Mouse (Mus musculus): ENCODE results near the gene Arl5c. TPM values are rescaled to one million over a fixed set of nuclear protein-coding genes. Genes with fewer than 3 reads are reported as not detected.

Gene Arl5c
- polyA plus RNA-seq, 1 experiment from 2014 or later: 8.8 TPM

DNA sequence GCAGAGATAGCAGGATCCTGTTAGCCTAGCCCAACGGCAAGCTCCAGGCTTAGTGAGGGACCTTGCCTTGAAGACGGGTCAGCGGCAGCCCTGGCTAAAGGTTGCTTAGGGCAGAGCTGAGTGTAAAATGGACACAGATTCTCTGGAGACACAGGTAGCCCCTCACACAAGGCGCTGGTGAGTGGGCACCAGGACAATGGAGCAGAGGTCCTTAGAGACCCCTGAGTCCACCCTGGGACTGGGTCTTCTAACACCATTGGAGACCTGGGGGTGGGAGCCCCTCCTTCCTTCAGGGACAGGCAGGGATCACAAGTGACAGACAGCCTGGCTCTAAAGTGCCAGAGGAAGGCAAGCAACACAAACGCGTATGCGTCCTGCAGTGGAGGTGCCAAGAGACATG, 25.2 kb downstream of the Arl5c start:
- WGBS: 83% methylated on average over 7 of the region's 7 CpGs
- Histone ChIP-seq H3K27ac (no peak overlapping the region), H3K9ac (no peak overlapping the region), H3K36me3 (no peaks in the 10 kb centered on the region), H3K27me3 (0 out of 2 replicates have a peak, but pooled peaks cover 15% of the 10 kb centered on the region), H3K9me3 (0 out of 2 replicates have a peak, but pooled peaks cover 4% of the 10 kb centered on the region), H3K4me3 (no peak overlapping the region), H3K4me1 (no peaks in the 10 kb centered on the region), H3K4me2 (replicated peaks) (no peak overlapping the region)
- no peak for ATAC-seq (ENCODE audit: low FRiP score, low read depth)

DNA sequence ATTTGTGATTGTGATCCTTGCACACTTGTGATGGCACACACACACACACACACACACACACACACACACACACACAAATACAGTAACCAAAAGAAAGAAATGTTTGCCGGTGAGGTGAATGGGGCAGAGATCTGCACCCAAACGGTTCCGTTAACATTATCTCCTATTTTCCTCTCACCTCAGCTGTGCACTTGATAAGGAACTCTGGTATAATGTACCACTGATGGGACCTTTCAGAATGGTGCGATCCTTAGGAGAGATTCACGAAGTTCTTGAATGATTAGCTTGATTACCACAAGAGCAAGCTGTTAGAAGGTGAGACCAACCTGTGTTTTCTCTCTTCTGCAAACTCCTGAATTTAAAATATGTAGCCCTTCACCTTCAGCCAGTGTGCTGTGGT, 27.6 kb downstream of the Arl5c start:
- Histone ChIP-seq H3K9ac (no peak overlapping the region), H3K4me2 (replicated peaks) (no peak overlapping the region), H3K27ac (no peak overlapping the region), H3K36me3 (no peaks in the 10 kb centered on the region), H3K4me3 (no peak overlapping the region), H3K4me1 (no peaks in the 10 kb centered on the region), H3K9me3 (0 out of 2 replicates have a peak, but pooled peaks cover 4% of the 10 kb centered on the region), H3K27me3 (0 out of 2 replicates have a peak, but pooled peaks cover 15% of the 10 kb centered on the region)
- 84% methylated on average over 5 of the region's 5 CpGs for WGBS
- ATAC-seq (ENCODE audit: low FRiP score, low read depth): no peak

DNA sequence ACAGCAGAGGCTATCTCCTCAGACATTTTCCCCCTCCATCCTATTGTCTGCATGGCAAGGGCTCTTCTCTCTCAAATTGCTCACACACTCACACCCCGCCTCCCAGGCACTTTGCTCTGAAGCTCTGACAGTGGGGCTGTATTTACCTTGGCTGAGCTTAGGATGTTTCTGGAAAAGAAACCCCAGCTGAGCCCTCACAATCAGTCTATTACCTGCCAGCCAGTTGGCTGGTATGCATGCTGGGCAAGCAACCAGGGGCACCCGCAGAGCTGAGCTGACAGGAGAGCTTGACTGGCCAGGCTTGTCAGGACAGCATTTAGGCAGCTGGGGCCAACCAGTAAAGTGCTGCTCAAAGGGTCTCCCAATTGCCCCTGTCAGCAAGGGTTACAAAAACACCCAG, 28.9 kb downstream of the Arl5c start:
- Histone ChIP-seq H3K4me3 (no peak overlapping the region), H3K4me2 (replicated peaks) (no peak overlapping the region), H3K36me3 (no peaks in the 10 kb centered on the region), H3K9ac (no peak overlapping the region), H3K4me1 (no peaks in the 10 kb centered on the region), H3K9me3 (no peaks in the 10 kb centered on the region), H3K27ac (no peak overlapping the region), H3K27me3 (0 out of 2 replicates have a peak, but pooled peaks cover 15% of the 10 kb centered on the region)
- no peak for ATAC-seq (ENCODE audit: low FRiP score, low read depth)
- WGBS: 60% methylated on average over 2 of the region's 2 CpGs

DNA sequence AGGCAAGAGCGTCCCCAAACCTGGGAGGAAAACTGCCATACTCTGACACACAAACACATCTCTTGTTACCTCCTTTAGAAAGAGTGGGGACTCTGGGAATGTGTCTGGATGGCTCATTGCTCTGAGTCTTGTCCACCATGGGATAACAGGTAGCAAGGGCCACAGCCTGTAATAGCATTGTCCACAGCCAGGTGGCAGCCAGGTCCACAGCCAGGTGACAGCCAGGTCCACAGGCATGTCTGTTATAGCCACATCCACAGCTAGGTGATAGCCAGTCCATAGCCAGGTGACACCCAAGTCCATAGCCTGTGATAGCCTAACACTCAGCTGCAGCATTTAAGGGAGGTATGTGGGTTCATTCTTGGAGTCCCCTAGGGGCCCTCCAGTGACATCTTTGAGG, 35.1 kb downstream of the Arl5c start:
- no peak overlapping the region for H3K4me2 ChIP-seq (replicated peaks)
- no peaks in the 10 kb centered on the region for H3K27me3 ChIP-seq
- no peak overlapping the region for H3K27ac ChIP-seq
- ATAC-seq (ENCODE audit: low FRiP score, low read depth): no peak
- H3K36me3 ChIP-seq: no peaks in the 10 kb centered on the region
- WGBS: 92% methylated on average over 1 of the region's 1 CpGs
- H3K9me3 ChIP-seq: no peaks in the 10 kb centered on the region
- no peaks in the 10 kb centered on the region for H3K4me1 ChIP-seq
- no peak overlapping the region for H3K4me3 ChIP-seq
- H3K9ac ChIP-seq: no peak overlapping the region

DNA sequence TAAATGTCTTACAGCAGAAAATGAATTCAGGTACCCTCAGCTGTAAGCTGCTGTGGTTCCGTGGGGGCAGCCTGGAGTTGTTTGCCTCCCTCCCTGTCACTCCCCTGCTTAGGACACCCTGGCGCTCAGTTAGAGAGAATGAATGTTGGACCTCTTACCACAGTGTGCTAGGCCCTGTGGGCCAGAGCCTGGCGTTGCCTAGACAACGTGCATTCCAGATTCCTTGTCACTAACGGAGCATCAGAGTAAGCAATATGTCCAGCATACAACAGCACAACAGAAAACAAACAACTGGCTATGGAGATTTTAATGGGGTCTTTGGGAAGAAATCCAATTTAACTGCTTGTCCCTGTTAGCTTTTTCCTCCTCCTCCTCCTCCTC, 36.7 kb downstream of the Arl5c start:
- Histone ChIP-seq H3K4me2 (replicated peaks) (no peak overlapping the region), H3K27ac (no peak overlapping the region), H3K4me1 (no peaks in the 10 kb centered on the region), H3K9me3 (no peaks in the 10 kb centered on the region), H3K27me3 (no peaks in the 10 kb centered on the region), H3K4me3 (no peak overlapping the region), H3K36me3 (no peaks in the 10 kb centered on the region), H3K9ac (no peak overlapping the region)
- ATAC-seq (ENCODE audit: low FRiP score, low read depth): no peak
- 61% methylated on average over 5 of the region's 5 CpGs for WGBS

DNA sequence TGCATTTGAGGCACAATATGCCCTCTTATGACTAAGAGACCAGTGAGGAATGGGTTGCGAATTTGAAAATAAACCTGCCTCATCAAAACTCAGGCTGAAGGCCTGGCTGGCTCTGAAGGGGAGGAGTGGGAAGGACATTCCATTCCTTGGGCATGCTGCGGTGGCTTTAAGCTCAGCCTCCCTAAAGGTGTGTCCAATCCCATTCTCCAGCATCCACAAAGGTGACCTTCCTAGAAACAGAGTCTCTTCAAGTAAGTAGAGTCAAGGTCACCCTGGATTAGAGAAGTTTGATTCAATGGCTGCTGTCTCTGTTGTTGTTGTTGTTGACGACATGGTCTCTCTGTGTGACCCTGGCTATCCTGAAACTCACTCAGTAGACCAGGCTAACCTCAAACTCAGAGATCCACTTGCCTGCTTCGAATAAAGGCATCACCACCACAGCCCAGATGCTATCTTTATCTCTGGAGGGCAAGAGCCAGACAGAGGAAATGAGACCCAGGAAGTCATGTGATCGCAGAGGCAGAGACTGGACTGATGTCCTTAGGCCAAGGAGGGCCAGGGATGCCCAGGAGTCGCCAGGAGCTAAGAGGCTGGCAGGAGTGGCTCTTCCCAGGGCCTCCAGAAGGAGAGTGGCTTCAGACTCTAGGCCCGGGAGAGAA, 37.2 kb downstream of the Arl5c start:
- no peak overlapping the region for H3K4me3 ChIP-seq
- 81% methylated on average over 7 of the region's 7 CpGs for WGBS
- H3K27ac ChIP-seq: no peak overlapping the region
- H3K4me1 ChIP-seq: no peaks in the 10 kb centered on the region
- ATAC-seq (ENCODE audit: low FRiP score, low read depth): no peak
- H3K4me2 ChIP-seq (replicated peaks): no peak overlapping the region
- H3K9me3 ChIP-seq: no peaks in the 10 kb centered on the region
- H3K36me3 ChIP-seq: no peaks in the 10 kb centered on the region
- no peak overlapping the region for H3K9ac ChIP-seq
- no peaks in the 10 kb centered on the region for H3K27me3 ChIP-seq

DNA sequence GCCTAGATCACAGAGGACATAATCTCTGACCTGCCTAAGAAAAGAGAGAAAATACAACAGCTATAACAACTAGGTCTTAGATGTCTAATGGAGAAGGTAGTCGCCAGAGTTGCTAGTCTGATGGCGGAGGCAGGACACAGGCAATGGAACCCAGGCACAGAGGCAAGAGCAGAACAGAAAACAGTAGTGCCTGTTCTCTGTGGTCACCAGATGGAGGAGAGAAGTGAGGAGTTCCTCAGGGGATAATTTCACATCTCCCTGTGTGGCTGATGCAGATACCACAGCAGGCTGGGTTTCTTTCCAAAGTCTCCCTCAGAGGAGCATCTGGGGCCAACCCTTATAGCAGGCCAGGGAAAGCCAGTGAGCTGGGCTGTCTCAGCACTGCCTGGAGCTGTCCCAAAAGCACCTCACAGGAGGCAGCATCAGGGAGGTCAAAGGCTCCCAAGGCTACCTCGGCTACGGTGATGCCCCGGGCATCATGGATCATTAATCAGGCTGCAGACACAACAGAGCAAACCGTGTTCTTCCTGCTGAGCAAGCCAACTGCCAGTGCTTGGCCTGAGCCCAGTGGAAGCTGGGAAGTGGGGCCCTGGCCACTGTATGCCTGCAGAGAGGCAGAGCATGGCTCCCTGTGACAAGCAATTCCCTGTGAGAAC, 38.9 kb downstream of the Arl5c start:
- Histone ChIP-seq H3K9me3 (no peaks in the 10 kb centered on the region), H3K36me3 (no peaks in the 10 kb centered on the region), H3K4me1 (no peaks in the 10 kb centered on the region), H3K4me3 (no peak overlapping the region), H3K9ac (no peak overlapping the region), H3K27ac (no peak overlapping the region), H3K27me3 (no peaks in the 10 kb centered on the region), H3K4me2 (replicated peaks) (no peak overlapping the region)
- 48% methylated on average over 6 of the region's 6 CpGs for WGBS
- ATAC-seq (ENCODE audit: low FRiP score, low read depth): no peak

DNA sequence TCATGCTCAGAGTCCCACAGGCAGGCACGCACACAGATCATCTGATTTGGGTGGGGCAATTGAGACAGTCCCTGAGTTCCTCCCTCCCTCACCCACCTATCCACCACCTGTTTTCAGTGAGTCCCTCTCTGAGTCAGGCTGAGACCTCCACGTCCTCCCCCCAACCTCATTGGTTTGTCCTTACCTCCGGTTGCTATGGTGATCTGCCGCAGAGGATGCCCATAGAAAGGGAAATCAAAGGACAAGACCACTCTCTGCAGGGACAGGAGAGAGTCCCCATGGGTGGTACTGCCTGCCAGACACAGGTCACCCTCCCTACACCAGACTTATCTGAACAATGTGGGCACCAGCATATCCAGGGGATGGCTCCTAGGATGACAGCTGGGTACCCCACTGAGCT, 40.1 kb downstream of the Arl5c start:
- no peak overlapping the region for H3K4me3 ChIP-seq
- ATAC-seq (ENCODE audit: low FRiP score, low read depth): no peak
- WGBS: 52% methylated on average over 4 of the region's 4 CpGs
- H3K27ac ChIP-seq: no peak overlapping the region
- no peaks in the 10 kb centered on the region for H3K27me3 ChIP-seq
- no peaks in the 10 kb centered on the region for H3K4me1 ChIP-seq
- no peak overlapping the region for H3K4me2 ChIP-seq (replicated peaks)
- H3K9ac ChIP-seq: no peak overlapping the region
- H3K36me3 ChIP-seq: no peaks in the 10 kb centered on the region
- H3K9me3 ChIP-seq: no peaks in the 10 kb centered on the region

DNA sequence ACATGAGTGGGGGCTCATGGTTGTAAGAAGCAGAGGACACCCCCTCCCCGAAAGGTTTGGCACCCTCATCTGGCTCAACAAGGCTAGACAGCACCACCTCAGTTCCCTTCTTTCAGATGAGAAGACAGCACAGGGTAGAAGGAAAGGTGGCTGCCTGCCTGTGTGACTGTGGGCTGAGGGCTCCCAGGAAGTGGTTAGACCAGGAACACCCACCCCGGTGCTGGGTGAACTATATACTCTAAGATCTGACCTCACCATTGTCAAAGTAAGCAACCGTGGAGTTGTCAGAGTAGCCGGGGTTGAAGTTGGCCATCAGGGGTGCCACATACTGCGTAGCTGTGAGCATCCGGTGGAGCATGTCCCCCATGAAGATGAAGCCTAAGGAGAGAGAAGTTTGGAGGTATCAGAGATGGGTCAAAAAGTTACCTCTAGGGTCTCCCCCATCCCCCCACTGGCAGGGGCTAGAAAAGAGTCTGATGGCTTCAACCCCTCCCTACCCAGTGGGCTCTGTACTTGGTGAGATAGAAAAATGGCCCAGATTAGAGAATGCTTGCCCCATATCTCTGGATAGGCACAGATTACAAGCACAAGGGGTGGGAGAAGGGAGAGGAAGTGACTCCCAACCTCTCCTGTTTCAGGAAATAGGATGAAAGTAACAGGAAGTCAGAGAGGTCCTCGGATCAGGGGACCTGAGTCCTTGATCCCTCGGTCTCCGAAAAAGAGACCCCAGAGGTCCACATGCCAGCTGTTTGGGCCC, 40.7 kb downstream of the Arl5c start:
- H3K9me3 ChIP-seq: no peaks in the 10 kb centered on the region
- no peak overlapping the region for H3K4me3 ChIP-seq
- H3K36me3 ChIP-seq: no peaks in the 10 kb centered on the region
- H3K27me3 ChIP-seq: no peaks in the 10 kb centered on the region
- H3K4me2 ChIP-seq (replicated peaks): no peak overlapping the region
- 80% methylated on average over 9 of the region's 9 CpGs for WGBS
- H3K4me1 ChIP-seq: no peaks in the 10 kb centered on the region
- no peak overlapping the region for H3K9ac ChIP-seq
- no peak for ATAC-seq (ENCODE audit: low FRiP score, low read depth)
- H3K27ac ChIP-seq: no peak overlapping the region

DNA sequence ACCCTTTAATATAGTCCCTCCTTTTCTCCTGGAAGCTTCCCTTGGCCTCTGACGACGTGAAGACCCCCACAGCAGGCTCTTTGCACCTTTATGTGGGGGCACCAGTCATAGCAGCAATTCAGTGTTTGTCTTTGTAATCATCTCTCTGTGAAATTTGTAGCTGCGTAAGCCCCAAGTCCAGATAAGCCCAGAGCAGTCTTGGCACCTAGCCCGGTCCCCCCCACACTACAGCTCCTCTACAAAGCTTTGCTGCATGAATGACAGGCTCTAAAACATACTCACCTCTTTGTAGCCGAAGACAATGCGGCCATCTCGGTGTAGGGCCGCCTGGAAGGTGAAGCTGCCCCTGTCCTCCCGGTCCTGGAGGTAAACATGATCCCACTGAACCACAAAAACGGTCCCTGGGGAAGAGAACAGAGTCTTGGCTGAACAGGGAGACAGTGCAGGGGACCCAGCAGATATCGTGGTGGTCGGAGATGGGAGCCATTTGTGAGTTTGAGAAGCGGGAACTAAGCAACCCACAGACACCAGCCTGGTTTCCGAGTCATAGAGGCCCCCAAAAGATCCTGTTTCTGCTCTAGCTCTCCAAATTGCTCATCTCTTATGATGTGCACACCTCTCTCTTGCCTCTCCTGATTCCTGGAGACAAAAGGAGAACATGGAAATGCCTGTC, 41.4 kb downstream of the Arl5c start:
- H3K9me3 ChIP-seq: no peaks in the 10 kb centered on the region
- ATAC-seq (ENCODE audit: low FRiP score, low read depth): no peak
- H3K27ac ChIP-seq: no peak overlapping the region
- no peaks in the 10 kb centered on the region for H3K36me3 ChIP-seq
- H3K4me1 ChIP-seq: no peaks in the 10 kb centered on the region
- H3K4me3 ChIP-seq: no peak overlapping the region
- no peak overlapping the region for H3K4me2 ChIP-seq (replicated peaks)
- H3K9ac ChIP-seq: no peak overlapping the region
- no peaks in the 10 kb centered on the region for H3K27me3 ChIP-seq
- 71% methylated on average over 14 of the region's 14 CpGs for WGBS

DNA sequence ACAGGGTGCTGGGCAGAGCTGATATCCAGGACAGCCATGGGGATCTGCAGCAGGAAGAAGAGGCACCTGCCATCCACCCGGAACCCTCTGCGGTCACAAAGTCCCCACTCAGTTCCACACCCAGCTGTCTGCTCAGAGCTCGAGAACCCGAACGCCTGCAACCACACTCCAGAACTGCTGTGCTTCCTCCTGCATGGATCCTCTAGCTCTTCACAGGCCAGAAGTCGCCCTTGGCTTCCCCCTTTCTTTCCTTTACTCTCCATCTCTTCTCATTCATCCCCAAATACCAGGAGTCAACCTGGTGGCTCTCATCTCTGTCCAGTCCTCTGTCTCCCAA, 42.1 kb downstream of the Arl5c start:
- H3K4me3 ChIP-seq: no peak overlapping the region
- H3K27me3 ChIP-seq: no peaks in the 10 kb centered on the region
- no peak for ATAC-seq (ENCODE audit: low FRiP score, low read depth)
- no peak overlapping the region for H3K9ac ChIP-seq
- H3K36me3 ChIP-seq: no peaks in the 10 kb centered on the region
- WGBS: 87% methylated on average over 6 of the region's 6 CpGs
- H3K4me2 ChIP-seq (replicated peaks): no peak overlapping the region
- H3K27ac ChIP-seq: no peak overlapping the region
- H3K9me3 ChIP-seq: no peaks in the 10 kb centered on the region
- no peaks in the 10 kb centered on the region for H3K4me1 ChIP-seq
